Mouse (Mus musculus): ENCODE results near the gene Uchl5. TPM values are rescaled to one million over a fixed set of nuclear protein-coding genes. Genes with fewer than 3 reads are reported as not detected.

Uchl5 gene
- total and polyA plus RNA-seq, 2 experiments from 2014 or later = 4.4 to 65.1 TPM

DNA sequence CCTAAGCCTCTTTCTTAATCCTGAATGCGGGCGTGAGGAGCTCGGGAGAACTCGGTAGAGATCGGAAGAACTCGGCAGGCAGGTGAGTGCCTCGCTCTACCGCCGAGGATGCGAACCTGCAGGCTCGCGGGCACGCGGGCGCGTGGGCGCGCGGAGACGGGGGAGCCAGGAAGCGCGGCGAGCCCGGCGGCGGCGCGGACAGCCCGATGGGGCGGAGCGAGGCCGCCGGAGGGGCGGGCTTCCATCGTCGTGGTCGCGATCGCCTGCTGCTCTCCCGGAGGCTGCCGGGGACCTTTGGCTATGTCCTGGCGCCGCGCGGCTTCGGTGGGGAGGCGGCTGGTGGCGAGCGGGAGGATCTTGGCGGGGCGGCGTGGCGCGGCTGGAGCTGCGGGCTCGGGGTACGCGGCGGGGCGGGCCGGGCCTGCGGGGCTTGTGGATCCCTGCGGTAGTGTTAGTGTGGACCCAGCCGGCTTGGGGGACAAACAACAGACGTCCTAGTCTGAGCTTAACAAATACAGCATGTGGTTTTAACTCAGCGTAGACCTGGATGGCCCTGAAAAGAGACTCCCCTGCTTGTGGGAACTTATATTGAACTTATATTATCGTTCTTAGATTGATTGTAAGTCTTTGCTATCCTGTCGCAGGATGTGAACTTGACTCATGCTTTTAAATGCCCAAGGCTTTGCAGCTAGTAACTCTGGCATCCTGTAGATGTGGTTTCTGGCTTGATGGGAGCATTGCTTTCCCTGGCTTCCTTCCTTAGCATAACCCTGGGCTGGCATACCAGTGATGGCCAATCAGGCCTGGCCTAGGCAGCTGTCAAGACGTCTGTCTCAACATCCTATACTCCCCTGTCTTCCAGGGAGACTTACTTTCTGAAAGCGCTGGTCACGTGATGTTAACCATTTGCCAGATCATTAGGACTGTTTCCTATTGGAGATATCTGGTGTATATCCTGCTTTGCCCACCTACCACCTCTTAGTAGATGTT is 37.4 kb upstream of the Uchl5 start:
- Histone ChIP-seq H3K4me3 (ENCODE audit: low read length) (peak overlapping the region; percentile 82), H3K36me3 (ENCODE audit: insufficient read depth, low read length) (peaks cover 8% of the 10 kb centered on the region; the same call in 1 of the 2 replicates), H3K9ac (replicated peaks; ENCODE audit: low read length) (peak overlapping the region; percentile 77), H3K27me3 (ENCODE audit: insufficient read depth, low read length) (no peaks in the 10 kb centered on the region), H3K4me1 (ENCODE audit: insufficient read depth, low read length) (no peaks in the 10 kb centered on the region), H3K27ac (peak overlapping the region; percentile 94), H3K9me3 (ENCODE audit: low read length) (no peaks in the 10 kb centered on the region), H3K4me2 (ENCODE audit: low read depth, low read length) (peak overlapping the region; percentile 80)
- DNase-seq (ENCODE audit: low spot score) = peak; percentile 96
- no peak for TF ChIP-seq CTCF (IDR thresholded peaks at IDR 0.05; ENCODE audit: low read depth)
- peak; percentile 93 for ATAC-seq
- 2% methylated on average over 69 of the region's 71 CpGs for WGBS

DNA sequence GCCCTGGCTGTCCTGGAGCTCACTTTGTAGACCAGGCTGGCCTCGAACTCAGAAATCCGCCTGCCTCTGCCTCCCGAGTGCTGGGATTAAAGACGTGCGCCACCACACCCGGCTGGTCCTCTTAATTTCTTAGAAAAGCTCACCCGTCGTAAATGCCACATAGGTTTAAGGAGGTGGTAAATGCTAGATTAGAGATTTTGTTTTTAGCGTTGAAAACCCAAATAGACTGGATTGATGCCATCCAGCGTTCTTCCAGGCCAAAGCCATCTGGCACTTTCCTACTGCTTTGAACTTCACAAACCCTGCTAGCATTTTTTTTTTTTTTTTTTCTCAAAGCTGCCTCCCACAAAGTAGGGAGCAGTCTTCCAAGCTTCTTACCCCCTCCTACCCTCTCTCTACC is 36.5 kb upstream of the Uchl5 start:
- no peak overlapping the region for H3K9ac ChIP-seq (replicated peaks; ENCODE audit: low read length)
- H3K9me3 ChIP-seq (ENCODE audit: low read length) = no peaks in the 10 kb centered on the region
- ATAC-seq (no peak), DNase-seq (ENCODE audit: low spot score) (no peak)
- H3K36me3 ChIP-seq (ENCODE audit: insufficient read depth, low read length) = peaks cover 8% of the 10 kb centered on the region; the same call in 1 of the 2 replicates
- no peaks in the 10 kb centered on the region for H3K27me3 ChIP-seq (ENCODE audit: insufficient read depth, low read length)
- no peak overlapping the region for H3K4me3 ChIP-seq (ENCODE audit: low read length)
- no peak for TF ChIP-seq CTCF (IDR thresholded peaks at IDR 0.05; ENCODE audit: low read depth)
- no peaks in the 10 kb centered on the region for H3K4me1 ChIP-seq (ENCODE audit: insufficient read depth, low read length)
- WGBS = 77% methylated on average over 9 of the region's 10 CpGs
- H3K27ac ChIP-seq = no peak overlapping the region
- H3K4me2 ChIP-seq (ENCODE audit: low read depth, low read length) = peak overlapping the region; percentile 80; the same call in 1 of the 2 replicates

DNA sequence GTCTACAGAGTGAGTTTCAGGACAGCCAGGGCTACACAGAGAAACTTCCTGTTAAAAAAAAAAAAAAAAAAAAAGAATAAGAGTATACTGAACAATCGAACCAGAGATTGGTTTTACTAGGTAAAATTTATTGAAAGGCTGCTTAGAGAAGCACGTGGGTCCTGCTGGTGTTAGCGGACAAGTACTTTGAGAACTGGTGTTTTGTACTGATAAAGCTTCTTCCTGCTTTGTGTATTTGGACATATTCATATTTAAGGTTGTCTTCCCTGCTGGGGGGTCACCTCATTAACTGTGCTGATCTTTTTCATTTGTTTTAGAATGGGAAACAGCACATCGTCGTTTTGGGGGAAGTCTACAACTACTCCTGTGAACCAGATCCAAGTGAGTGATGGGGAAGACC is 35.7 kb upstream of the Uchl5 start:
- TF ChIP-seq CTCF (IDR thresholded peaks at IDR 0.05; ENCODE audit: low read depth) = no peak
- H3K4me3 ChIP-seq (ENCODE audit: low read length) = no peak overlapping the region
- no peak for ATAC-seq
- no peak for DNase-seq (ENCODE audit: low spot score)
- H3K27ac ChIP-seq = no peak overlapping the region
- peaks cover 15% of the 10 kb centered on the region; the same call in 1 of the 2 replicates for H3K36me3 ChIP-seq (ENCODE audit: insufficient read depth, low read length)
- no peaks in the 10 kb centered on the region for H3K9me3 ChIP-seq (ENCODE audit: low read length)
- H3K9ac ChIP-seq (replicated peaks; ENCODE audit: low read length) = no peak overlapping the region
- WGBS = 86% methylated on average over 5 of the region's 5 CpGs
- no peaks in the 10 kb centered on the region for H3K27me3 ChIP-seq (ENCODE audit: insufficient read depth, low read length)
- no peak overlapping the region for H3K4me2 ChIP-seq (ENCODE audit: low read depth, low read length)
- H3K4me1 ChIP-seq (ENCODE audit: insufficient read depth, low read length) = no peaks in the 10 kb centered on the region

DNA sequence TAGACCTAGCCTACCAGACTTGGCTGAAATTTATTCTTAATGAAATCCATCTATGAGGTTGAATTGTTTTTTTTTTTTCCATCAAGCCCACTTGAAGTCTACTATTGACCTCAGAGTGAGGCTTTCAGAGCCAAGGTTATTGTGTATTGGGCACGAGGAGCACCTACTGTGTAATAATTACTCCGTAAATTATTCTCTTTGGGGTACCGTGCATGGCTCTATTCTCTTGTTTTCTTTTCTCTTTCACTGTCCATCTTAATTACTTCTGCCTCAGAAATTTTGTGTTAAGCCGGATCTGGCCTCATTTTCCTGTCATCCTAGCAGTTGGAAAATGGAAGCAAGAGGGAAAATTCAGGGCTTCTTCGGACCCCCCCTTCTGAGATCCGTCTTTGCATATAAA is 34.9 kb upstream of the Uchl5 start:
- no peak overlapping the region for H3K9ac ChIP-seq (replicated peaks; ENCODE audit: low read length)
- TF ChIP-seq CTCF (IDR thresholded peaks at IDR 0.05; ENCODE audit: low read depth) = no peak
- H3K27ac ChIP-seq = no peak overlapping the region
- ATAC-seq = no peak
- DNase-seq (ENCODE audit: low spot score) = peak; percentile 8
- H3K36me3 ChIP-seq (ENCODE audit: insufficient read depth, low read length) = peaks cover 16% of the 10 kb centered on the region; the same call in 1 of the 2 replicates
- H3K4me3 ChIP-seq (ENCODE audit: low read length) = no peak overlapping the region
- H3K27me3 ChIP-seq (ENCODE audit: insufficient read depth, low read length) = no peaks in the 10 kb centered on the region
- 38% methylated on average over 6 of the region's 6 CpGs for WGBS
- no peak overlapping the region for H3K4me2 ChIP-seq (ENCODE audit: low read depth, low read length)
- H3K9me3 ChIP-seq (ENCODE audit: low read length) = no peaks in the 10 kb centered on the region
- H3K4me1 ChIP-seq (ENCODE audit: insufficient read depth, low read length) = no peaks in the 10 kb centered on the region

DNA sequence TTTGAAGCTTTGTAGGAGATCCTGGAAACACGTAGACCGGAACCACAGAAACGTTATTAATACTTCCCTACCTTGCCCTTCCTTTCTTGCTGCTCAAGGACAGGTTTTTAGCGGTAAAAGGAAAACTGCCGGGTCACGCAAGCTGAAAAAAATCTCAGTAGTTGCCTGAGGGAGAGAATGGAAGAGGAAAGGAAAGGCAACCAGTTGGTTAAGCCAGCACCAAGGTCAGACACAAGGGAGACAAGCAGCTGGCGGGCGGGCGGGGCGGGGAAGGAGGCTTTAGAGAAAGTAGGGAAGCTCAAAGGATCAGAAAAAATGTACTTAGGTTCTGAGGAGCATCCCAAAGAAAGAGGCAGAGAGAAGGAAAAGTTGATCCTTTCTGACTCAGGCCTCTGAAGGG is 31.2 kb upstream of the Uchl5 start:
- H3K4me2 ChIP-seq (ENCODE audit: low read depth, low read length) = no peak overlapping the region
- H3K9me3 ChIP-seq (ENCODE audit: low read length) = no peaks in the 10 kb centered on the region
- no peak overlapping the region for H3K27ac ChIP-seq
- H3K4me1 ChIP-seq (ENCODE audit: insufficient read depth, low read length) = no peaks in the 10 kb centered on the region
- DNase-seq (ENCODE audit: low spot score) (no peak), ATAC-seq (no peak)
- peaks cover 16% of the 10 kb centered on the region; the same call in 1 of the 2 replicates for H3K36me3 ChIP-seq (ENCODE audit: insufficient read depth, low read length)
- TF ChIP-seq CTCF (IDR thresholded peaks at IDR 0.05; ENCODE audit: low read depth) = no peak
- H3K9ac ChIP-seq (replicated peaks; ENCODE audit: low read length) = no peak overlapping the region
- no peak overlapping the region for H3K4me3 ChIP-seq (ENCODE audit: low read length)
- no peaks in the 10 kb centered on the region for H3K27me3 ChIP-seq (ENCODE audit: insufficient read depth, low read length)
- 93% methylated on average over 10 of the region's 10 CpGs for WGBS

DNA sequence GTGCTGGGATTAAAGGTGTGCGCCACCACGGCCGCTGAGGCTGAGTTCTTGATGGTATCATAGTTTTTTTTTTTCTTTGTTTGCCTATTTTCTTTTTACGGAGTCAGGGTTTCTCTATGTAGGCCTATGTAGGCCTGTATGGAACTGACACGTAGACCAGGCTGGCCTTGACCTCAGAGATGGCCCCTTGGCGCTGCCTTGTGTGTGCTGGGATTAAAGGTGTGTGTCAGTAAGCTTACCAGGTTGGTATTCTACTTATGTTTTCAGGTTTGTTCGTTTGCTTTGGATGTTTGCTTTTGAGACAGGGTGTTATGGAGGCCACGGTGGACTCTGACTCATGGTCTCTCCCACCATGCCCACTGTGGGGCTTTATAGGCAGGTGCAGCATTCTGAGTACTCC is 14.9 kb upstream of the Uchl5 start:
- DNase-seq (ENCODE audit: low spot score) = no peak
- TF ChIP-seq CTCF (IDR thresholded peaks at IDR 0.05; ENCODE audit: low read depth) = no peak
- Histone ChIP-seq H3K4me3 (ENCODE audit: low read length) (no peak overlapping the region), H3K27ac (no peak overlapping the region), H3K4me1 (ENCODE audit: insufficient read depth, low read length) (no peaks in the 10 kb centered on the region), H3K9ac (replicated peaks; ENCODE audit: low read length) (no peak overlapping the region), H3K9me3 (ENCODE audit: low read length) (no peaks in the 10 kb centered on the region), H3K4me2 (ENCODE audit: low read depth, low read length) (no peak overlapping the region), H3K27me3 (ENCODE audit: insufficient read depth, low read length) (no peaks in the 10 kb centered on the region), H3K36me3 (ENCODE audit: insufficient read depth, low read length) (peaks cover 63% of the 10 kb centered on the region; the same call in 1 of the 2 replicates)
- 92% methylated on average over 8 of the region's 8 CpGs for WGBS
- no peak for ATAC-seq

DNA sequence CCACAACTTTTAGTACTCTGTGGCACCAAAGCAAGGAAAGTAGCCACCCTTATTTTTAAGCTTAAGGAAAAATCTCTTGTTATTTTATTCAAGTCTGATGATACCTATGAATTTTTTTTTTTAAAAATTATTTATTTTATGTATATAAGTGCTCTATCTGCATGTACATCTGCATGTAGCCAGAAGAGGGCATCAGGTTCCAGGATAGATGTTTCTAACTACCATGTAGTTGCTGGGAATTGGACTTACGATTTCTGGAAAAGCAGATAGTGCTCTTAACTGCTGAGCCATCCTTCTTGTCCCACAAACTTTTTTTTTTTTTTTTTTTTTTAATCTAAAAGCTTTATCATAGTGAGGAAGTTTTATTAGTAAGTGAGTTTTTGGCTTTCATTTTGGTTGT is 12.6 kb upstream of the Uchl5 start:
- Histone ChIP-seq H3K4me3 (ENCODE audit: low read length) (no peak overlapping the region), H3K4me2 (ENCODE audit: low read depth, low read length) (no peak overlapping the region), H3K36me3 (ENCODE audit: insufficient read depth, low read length) (peaks cover 45% of the 10 kb centered on the region; the same call in 1 of the 2 replicates), H3K27me3 (ENCODE audit: insufficient read depth, low read length) (no peaks in the 10 kb centered on the region), H3K27ac (no peak overlapping the region), H3K9ac (replicated peaks; ENCODE audit: low read length) (no peak overlapping the region), H3K9me3 (ENCODE audit: low read length) (no peaks in the 10 kb centered on the region), H3K4me1 (ENCODE audit: insufficient read depth, low read length) (no peaks in the 10 kb centered on the region)
- 58% methylated on average over 1 of the region's 1 CpGs for WGBS
- ATAC-seq = no peak
- DNase-seq (ENCODE audit: low spot score) = peak; percentile 17
- peak; percentile 52 for TF ChIP-seq CTCF (IDR thresholded peaks at IDR 0.05; ENCODE audit: low read depth)

Measured in hindbrain, postnatal 0 days (tissue).